Mouse (Mus musculus): Measurements from ENCODE around the gene Gpx4.
"Not testable (repeated sequence)": the region's sequence is repeated elsewhere in the genome, so short reads cannot be mapped to it uniquely, and the experiment has no call there.

The Gpx4 gene

DNA sequence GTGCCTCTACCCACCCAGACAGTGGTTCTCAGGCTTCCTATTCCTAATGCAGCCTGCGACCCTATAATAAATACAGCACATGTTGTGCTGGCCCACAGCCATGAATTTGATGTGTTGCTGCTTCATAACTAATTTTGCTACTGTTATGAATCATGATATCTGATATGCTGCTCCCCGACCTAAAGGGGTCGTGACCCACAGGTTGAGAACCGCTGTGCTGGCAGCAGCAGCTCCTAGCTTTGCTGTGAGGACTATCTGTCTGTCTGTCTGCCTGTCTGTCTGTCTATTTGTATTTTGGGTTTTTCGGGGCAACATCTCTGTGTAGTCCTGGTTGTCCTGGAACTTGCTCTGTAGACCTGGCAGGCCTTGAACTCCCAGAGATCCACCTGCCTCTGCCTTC lies 23.2 kb upstream of the Gpx4 start:
- no peak for DNase-seq (ENCODE audit: low spot score in 2 of 2)

DNA sequence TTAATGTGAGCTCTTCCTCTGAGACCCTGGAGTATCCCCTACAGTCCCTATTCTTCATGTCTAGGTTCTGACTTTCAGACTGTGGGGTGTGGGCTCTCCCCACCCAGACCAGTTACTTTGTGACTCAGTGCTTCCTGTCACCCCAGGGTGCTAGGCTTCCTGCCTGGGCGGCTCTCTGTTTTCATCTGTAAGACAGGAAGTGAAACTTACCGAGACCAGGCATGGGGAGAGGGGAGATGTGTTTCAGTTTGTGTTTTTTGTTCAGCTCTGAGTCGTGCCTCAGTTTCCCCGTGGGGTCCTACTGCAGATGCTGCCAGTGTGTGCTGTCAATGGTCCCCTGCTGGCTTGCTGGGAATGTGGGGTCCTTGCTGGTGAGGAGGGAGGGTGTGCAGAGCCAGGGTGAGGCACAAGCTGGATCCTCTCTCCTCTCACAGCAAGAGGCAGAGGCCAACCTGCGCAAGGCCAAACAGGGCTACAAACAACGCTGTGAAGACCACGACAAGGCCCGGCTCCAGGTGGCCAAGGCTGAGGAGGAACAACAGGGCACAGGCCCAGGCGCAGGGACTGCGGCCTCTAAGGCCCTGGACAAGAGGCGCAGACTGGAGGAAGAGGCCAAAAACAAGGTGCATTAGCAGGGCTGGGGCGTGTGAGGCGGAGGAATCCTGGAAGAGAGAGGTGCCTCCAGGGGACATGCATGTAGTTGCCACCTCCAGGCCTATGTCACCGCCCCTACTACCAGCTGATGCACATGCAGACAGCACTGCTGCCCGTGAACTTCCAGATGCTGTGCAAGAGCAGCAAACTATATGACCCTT lies 22.5 kb upstream of the Gpx4 start:
- no peak for DNase-seq (ENCODE audit: low spot score in 2 of 2)

DNA sequence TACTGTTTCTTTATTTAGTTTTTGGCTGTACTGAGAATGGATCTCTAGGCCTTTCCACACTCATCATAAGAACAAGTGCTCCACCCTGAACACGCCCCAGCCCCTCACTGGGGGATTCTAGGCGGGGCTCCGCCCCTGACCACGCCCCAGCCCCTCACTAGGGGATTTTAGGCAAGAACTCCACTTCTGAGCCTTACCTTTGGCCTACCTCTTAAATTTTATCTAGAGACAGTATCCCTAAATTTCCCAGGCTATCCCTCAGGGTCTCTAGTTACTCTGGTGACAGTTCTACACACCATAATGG lies 22.0 kb upstream of the Gpx4 start:
- no peak for DNase-seq (ENCODE audit: low spot score in 2 of 2)

DNA sequence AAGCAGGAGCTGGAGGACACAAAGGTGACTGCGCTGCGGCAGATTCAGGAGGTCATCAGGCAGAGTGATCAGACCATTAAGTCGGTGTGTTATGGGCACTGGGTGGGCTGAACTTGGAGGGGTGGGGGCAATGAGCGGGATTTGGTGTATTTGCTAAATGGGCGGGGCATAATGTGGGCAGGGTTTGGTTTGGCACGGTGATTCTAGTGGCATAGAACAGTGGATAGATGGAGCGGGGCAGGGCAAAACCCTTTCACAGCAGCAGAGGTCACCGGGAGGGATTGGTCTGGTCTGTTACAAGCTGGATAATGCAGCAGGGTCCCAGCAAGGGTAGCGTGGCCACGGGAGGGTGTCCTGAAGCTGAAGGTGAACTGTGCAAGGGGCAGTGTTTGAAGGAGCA lies 21.5 kb upstream of the Gpx4 start:
- DNase-seq (ENCODE audit: low spot score in 2 of 2): no peak

DNA sequence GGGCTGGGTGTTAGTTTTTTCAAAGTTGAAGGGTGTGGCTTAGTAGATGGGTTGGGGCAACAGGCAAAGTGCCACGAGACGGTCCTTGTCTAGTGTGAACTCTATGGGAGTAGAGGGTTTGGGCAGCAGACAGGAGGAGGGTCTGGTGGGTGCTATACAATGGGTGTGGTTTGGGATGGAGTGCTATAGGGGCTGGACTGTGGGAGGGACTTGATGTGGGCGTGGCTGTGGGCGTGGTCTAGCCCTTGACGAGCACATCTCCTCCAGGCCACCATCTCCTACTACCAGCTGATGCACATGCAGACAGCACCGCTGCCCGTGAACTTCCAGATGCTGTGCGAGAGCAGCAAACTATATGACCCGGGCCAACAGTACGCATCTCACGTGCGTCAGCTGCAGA lies 21.1 kb upstream of the Gpx4 start:
- no peak for DNase-seq (ENCODE audit: low spot score in 2 of 2)

DNA sequence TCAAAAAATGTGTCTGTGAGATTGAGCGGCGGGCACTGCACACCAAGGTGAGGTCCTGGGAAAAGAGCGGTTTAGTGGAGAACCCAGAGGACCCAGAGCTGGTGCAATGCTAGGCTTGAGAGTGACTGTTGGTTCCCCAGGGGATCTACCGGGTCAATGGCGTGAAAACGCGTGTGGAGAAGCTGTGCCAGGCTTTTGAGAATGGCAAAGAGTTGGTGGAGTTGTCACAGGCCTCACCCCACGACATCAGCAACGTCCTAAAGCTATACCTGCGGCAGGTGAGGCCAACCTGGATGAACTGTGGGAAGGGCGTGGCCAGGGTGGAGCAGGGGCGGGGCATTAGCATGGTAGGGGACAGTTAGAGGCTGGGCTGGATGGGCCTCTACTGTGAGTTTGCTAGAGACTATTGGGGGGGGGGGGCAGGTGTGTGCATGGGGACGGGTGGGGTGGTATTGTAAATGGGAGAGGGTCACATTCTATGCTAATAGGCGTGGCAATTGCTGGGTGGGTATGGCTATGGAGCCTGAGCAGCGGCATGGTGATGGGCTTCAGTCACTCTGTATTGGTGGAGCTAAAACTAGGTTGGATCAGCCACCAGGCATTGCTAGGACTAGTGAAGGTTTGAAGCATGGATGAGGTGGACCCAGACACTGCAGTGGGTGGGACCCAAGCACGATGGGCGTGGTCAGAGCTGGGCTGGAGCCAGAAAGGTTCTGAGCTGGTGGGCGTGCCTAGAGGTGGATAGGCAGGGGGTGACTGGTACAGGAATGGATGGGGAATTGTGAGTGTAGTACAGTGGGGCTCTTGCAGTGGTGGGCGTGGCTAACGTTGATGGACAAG lies 19.1 kb upstream of the Gpx4 start:
- no peak for DNase-seq (ENCODE audit: low spot score in 2 of 2)

DNA sequence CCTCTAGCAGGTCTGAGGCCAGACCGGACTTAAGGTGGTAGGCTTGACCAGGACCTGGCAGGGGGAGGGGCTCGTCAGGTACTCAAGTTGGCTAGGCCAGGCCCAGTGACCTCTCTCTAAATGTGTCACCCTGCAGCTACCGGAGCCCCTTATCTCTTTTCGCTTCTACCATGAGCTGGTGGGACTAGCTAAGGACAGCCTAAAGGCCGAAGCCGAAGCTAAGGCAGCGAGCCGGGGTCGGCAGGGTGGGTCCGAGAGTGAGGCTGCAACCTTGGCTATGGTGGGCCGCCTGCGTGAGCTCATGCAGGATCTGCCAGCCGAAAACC lies 18.5 kb upstream of the Gpx4 start:
- no peak for DNase-seq (ENCODE audit: low spot score in 2 of 2)

DNA sequence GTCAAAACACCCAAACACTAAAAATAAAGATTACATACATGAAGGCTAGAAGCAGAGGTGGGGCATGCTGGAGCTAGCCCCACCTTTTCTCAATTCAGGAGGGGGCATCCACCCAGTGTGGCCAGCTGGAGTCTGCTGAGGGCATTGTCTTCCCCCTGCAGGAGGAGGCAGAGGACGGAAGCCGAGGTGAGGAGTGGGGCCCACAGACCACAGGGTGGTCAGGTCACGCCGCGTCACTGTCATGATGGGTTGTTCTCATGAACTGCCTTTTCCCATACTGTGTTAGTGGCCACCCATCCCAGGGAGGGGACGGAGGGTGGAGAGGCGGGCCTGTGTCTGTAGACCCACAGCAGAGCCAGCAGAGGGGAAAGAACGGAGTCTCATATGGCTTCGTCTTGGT lies 16.8 kb upstream of the Gpx4 start:
- DNase-seq (ENCODE audit: low spot score in 2 of 2): no peak

DNA sequence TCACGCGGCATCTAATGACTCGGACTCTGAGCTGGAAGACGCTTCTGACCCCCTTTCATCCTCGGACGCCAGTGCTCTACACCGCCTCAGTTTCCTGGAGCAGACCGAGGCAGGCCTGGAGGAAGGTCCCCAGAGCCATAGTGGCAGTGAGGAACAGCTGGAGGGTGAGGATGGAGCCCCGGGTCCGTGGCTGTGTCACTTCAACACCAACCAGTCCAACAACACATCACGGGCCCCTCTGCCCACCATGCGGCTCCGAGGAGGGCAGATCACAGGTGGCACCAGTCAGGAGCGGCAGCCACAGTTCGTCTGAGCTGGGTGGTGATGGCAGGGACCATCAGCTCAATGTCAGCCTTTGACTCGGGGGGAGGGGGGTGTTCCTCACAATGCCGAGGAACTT lies 16.2 kb upstream of the Gpx4 start:
- DNase-seq (ENCODE audit: low spot score in 2 of 2): no peak

DNA sequence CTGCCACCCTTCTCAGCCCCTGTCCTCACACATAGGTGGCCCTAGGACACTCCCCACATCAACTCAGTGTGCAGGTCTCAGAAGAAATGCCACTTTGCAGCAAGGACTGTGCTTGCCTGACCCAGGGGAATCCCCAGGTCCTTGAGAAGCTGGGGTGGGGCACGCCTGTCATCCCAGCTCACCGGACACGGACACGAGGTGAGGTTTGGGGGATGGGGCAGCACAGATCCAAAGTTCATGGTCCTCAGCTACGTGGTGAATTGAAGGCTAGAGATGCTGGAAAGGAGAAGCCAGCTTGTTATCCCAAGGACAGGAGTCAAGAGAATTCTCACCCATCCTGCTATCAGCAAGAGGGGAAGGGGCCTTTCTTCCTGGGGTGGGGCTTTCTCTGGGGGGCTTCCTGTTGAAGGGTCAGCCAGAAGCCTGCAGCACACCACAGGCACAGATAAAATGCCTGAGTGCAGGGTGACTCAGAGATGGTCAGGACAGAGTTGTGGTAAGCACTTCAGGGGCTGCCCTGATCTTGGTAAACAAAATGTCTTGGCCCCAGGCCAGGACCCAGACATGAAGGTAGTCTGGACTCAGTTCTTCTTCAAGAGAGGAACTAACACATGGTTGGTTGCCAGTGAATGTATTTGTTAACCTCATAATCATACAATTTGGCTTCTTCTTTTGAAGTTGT lies 14.0 kb upstream of the Gpx4 start:
- no peak for DNase-seq (ENCODE audit: low spot score in 2 of 2)

DNA sequence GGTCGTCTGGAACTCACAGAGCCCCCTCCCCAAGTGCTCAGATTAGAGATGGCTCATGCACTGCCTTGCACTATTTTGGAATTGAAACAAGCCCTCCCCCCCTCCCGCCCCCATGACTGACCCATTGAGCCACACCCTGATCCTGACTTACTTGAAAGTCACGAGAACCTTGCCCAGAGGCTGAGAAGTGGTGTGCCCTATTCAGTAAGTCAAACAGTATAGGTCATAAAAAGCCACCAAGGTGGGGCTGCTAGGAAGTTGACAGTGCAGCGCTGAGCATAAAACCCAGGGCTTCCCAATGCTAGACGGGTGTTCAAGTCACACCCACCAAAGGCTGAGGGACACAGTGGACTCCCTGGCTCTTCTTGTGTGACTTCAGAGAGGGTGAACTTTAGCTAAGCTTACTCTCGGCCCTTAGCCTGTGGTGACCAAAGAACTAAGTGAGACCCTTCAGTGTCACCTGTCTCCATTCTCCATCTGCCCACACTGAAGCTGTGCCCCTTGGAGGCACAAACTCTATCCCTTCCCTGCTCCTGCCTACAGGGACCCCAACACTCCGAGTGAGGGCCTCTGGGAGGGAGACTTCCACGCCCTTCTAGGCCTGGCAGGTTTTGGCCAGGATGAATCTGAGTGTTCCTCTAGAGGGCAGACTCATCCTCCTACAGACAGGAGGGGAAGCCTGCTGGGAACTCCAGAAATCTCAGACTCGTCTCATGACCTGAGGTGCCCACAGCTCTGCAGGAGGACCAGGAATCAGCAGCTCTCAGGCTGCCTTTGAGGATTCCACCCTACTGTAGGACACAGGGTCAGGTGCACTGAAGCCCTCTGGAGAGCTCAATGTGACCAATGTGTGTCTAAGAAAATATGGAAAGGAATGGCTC lies 13.2 kb upstream of the Gpx4 start:
- no peak for DNase-seq (ENCODE audit: low spot score in 2 of 2)

DNA sequence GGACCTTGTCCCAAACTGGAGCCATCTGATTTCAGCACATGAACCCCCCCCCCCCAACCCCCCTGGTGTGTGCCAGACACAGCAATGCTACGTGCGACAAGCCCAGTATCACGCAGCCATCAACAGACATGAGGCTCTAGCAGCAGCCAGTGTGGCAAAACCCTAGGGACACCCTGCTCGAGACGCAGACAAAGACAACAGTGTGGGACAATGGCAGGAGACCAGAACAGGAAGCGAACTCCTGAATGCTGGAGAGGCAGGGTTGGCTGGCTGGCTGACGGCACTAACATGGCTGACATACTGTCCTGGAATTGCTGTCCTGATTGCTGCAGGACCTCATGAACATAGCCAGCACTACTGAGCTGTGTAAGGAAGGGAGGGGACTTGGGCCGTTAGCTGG lies 11.8 kb upstream of the Gpx4 start:
- no peak for DNase-seq (ENCODE audit: low spot score in 2 of 2)

DNA sequence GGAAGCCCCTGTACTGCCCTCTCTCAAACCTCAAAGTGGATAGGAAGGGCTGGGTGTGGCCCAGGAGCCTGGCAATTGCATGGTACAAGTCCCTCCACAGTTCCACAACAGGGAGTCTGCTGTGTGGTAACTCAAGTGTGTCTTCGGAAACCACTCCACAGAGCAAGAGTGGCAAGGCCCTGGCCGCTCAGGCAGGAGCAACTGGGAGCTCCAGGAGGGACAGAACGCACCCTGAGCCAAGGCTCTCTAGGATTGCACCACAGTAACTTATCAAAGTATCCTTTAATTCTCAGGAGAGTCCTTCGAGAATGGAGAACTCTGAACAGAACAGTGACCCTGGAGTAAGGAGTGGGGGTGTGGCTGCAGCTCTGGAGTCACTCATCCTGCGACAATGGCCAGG lies 11.3 kb upstream of the Gpx4 start:
- DNase-seq (ENCODE audit: low spot score in 2 of 2): no peak

DNA sequence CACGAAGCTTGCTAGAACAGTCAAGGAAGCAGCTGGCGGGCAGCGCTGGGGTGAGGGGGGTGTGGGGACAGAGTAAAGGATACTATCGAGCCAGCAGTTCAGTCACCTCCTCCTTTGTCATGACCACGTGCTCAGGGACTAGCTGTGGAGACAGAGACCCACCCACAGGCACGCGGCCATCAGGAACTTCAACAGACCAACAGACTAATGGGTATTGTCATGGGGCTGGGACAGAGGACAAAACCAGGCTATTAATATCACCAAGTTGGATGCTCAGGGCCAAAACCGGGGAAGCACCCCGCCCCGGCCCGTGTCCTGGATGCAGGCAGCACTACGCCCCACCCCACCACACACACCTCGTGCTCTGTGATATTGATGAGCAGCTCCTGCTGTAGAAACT lies 10.1 kb upstream of the Gpx4 start:
- no peak for DNase-seq (ENCODE audit: low spot score in 2 of 2)

DNA sequence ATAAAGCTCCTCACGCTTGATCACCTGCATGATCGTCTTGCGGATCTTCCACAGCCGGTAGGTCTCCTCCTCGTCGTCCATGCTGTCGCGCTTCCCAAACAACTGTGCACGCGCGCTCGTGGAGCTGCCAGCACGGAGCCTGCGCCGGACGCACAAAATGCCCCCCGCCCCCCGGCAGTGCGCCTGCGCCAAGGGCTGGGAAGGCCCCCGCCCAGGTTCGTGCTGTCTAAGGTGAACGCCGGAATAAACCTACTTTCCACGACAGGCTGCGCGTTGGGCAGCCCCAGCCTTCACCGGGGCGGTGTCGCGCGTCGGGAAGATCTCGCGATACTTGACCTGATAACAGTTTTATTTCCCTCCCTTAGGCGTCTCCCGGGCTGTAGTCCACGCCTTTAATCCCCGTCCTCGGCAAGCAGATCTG lies 7.4 kb upstream of the Gpx4 start, which contains the start of gene Polr2e:
TSS of gene Polr2e (minus strand) at position 237 of the 421 bp plus-strand sequence.
- peak; percentile 92 to 94 for DNase-seq (ENCODE audit: low spot score in 2 of 2)

DNA sequence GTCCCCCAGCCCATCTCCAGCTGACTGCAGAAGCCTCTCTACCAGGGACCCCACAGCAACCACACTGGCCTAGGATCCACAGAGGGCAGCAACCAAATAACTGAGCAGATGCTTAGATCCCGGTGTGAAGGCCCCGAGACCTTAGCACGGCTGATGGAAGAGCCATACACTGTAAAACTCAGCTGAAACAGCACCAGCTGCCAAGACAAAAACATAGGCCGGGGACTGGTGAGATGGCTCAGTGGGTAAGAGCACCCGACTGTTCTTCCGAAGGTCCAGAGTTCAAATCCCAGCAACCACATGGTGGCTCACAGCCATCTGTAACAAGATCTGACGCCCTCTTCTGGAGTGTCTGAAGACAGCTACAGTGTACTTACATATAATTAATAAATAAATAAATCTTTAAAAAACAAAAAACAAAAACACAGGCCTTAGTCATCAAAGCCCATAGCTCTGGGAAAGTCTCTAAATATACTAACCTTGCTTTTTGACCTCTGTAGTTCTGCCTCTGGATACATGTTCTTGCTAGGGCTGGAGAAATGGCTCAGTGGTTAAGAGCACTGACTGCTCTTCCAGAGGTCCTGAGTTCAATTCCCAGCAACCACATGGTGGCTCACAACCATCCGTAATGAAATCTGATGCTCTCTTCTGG lies 5.4 kb upstream of the Gpx4 start:
- not testable (repeated sequence) for DNase-seq (ENCODE audit: low spot score in 2 of 2)

DNA sequence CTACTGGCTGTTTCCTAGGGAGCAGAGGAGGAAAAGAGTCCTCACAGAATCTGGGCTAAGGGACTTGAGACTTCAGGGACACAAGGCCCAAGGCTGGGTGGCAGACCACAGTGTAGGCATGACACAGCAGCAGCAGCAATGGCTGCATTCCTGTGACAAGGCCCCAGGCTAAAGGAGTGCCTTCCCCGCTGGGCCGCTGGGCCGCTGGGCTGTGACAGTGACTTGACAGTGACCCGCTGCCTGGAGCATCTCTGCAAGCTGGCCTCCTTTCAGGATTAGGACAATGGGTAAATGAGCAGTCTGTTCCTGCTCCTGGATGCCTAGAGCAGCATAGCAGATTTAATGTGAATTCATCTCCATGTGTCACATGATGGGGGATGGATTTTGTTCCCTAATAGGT lies 2.9 kb upstream of the Gpx4 start:
- no peak for DNase-seq (ENCODE audit: low spot score in 2 of 2)

DNA sequence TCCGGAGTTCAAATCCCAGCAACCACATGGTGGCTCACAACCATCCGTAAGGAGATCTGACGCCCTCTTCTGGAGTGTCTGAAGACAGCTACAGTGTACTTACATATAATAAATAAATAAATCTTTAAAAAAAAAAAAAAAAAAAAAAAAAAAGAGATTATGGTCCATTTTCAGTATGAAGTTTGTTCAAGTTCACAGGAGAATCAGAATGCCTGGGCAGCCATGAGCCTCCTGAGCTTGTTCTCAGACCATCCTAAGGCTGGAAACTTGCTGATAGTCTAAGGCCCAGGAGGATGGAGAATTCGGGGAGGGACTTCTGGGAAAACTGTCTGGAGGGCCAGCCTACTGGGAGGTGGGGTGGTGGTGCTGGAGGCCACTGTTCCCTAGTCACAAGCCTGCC lies 1.6 kb upstream of the Gpx4 start:
- DNase-seq (ENCODE audit: low spot score in 2 of 2): not testable (repeated sequence)

DNA sequence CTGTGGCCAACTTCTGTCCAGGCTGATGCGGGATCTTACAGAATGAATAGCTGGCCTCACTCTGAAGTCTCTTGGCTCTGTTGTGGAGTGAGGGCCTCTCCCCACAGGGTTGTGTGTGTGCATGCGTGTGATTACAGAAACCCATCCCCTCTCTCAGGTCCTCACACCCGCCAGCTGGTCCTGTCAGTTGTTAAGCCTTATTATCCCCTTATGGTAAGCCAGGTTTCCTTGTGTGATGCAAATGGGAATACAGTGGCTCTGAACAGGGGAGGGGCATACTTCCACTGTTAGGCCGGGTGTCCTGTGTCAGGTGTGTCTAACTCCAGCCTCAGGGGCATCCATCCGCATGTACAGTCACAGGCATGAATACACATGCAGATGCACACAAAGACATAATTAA lies 1.2 kb upstream of the Gpx4 start:
- DNase-seq (ENCODE audit: low spot score in 2 of 2): no peak

DNA sequence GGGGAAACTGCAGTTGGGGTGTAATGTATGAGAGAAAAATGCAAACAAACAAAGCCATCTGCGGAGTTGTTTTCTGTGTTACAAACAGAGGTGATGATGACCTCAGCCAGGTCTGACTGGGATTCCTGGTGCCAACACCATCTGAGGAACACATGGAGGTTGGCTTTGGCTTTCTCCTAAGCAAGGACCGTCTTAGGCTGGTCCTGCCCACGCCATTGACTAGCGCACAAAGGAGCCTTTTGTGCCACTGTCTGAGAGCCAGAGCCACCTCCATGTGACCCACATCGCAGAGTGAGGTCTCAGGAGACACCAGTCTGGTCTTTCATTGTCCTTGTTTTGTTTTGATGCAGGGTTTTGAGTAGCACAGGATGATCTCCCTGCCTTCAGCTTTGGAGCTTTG lies 1.4 kb downstream of the Gpx4 start:
- no peak for DNase-seq (ENCODE audit: low spot score in 2 of 2)

DNA sequence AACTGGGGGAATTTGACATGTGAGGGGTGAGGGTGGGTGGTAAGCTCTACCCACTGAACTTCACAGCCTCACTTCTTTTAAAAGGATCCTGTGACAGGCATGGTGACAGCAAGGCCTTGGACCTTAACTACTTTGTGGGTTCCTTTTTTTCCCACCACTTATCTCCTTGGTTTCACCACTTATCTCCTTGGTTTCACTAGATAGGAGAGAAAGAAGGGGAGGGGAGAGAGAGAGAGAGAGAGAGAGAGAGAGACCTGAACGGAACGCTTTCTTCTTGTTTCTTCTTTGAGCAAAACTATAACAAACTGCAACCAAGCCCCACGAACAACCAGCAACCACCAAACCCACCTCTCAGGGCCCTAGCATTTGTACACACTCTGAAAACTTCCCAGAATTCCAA lies 1.9 kb downstream of the Gpx4 start:
- DNase-seq (ENCODE audit: low spot score in 2 of 2): no peak
